Mouse (Mus musculus) adrenal gland, adult 8-10 months (tissue): ENCODE results near the gene Rnf150. TPM values are rescaled to one million over a fixed set of nuclear protein-coding genes. Genes with fewer than 3 reads are reported as not detected.

Source experiments
- DNase-seq: peaks from one replicate; pipeline ENCODE4 v3.0.0; 2022
- total RNA-seq, 4 experiments: library from RNA; stranded (reverse); gene quantifications; 2 replicates each; pipeline ENCODE4 v1.2.4; 2022

The Rnf150 gene
- total RNA-seq, 4 experiments from 2014 or later: 17.9 to 21.1 (median 18.8) TPM

DNA sequence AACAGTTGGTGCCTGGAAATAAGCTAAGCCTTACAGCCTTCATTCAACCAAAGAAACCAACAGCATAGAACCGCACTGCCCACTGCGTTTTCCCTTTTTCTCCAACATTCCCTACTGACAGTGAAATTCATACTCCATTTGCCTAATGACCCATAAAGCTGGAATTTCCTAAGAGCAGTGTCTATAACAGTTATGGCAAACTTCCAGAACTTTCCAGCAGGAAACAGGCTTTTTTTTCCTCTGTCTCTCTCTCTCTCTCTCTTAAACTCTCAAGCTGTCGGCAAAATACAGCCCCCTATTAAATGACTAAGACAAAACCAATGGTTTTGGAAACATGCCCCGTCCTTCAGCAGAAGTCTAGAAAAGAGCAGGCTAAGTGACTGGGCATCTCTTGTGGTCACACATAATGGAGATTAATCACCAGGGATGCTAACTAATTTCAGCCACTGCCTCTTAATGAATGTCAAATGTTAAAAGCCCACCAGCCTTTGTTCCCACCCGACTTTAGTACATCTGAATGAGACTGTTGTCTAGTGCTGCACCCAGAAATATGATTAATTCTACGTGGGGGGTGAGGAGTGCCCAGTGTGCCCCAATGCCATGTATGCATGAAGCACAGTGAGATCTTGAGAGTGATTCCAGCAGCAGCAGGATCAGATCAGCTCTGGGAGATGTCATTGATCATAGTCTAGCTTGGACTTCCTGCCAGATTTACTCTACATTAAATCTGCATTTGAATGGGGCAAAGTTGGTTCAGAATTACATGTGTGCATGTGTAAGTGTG is 80.3 kb downstream of the Rnf150 start:
- no peak for DNase-seq

DNA sequence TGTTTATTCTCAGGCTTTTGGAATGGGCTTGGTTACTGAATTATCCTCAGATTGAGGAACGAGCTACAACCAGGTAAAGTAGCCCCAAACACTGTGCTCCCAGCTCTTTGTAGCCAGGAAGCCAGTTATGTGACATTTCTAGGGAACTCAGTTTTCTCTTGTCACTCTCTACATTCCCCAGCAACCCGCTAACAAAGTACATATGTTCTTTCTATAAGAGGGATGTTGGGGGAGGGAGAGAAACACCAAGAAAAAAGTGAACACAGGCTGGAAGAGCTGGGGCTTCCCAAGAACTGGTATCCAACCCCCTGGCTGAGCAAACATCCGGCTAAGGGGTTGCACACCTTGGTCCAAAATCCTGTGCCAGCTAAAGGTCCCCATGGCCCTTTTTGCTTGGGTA is 82.7 kb downstream of the Rnf150 start:
- DNase-seq: no peak

DNA sequence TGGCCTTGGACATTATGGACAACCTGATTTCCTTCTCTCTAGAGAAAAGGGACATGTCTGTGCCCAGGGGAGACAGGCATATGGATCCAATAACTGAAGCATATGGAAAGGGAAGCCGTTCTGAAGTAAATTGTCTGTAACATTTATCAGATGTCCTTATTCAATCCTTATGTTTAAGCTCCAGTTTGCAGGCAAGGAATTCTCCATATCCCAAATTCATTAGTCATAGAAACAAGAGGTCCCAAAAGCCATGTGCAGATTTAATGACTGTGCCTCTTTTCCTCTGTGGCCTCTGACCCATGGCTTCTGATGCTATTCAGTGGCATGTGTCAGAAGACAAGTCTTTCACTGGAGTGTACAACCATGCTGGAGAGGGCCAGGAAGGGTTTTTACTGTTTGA is 83.5 kb downstream of the Rnf150 start:
- DNase-seq: no peak

DNA sequence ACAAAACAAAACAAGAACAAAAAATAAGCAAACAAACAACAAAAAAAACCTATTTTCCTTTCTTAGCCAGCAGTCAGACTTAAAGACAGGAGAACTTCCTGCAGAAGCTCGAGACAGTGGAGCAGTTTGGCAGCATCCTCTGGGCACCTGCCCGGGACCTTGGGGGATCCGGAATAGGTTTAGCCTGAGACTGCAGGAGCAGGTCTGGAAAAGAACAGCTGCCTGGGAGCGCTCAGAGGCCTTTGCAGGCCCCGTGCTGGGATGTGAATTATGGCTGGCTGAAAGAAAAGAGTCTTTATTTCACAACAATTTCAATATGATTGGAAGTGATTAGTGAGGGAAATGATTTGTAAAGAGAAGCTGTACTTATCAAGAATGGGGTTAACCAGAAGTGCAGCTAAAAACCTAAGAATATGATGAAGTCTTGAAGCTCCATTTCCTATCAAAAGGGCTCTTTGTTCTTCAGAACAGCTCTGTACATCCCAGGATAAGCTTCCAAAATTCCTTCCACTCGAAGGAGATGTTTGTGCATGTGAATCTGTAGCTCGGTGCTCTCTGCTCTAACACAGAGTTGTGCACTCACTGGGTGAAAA is 92.1 kb downstream of the Rnf150 start:
- DNase-seq: no peak

DNA sequence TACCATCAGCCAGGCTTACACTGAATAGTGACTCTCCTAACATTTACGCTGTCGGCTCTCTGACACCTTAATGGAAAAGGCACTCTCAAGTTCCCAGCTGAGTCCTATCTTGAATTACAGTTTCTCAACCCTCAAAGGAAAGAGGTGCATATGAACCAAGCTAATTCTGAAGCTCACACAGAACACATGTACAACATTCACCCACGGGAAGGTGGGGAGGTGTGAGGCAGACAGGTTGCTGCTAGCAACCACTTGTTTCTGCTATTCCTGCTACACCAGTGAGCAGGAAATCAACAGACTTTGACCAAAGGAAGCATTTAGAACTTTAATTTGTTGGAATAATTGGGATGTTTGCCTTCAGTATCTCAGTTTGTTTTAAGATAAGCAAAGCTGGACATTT is 96.3 kb downstream of the Rnf150 start:
- DNase-seq: no peak

DNA sequence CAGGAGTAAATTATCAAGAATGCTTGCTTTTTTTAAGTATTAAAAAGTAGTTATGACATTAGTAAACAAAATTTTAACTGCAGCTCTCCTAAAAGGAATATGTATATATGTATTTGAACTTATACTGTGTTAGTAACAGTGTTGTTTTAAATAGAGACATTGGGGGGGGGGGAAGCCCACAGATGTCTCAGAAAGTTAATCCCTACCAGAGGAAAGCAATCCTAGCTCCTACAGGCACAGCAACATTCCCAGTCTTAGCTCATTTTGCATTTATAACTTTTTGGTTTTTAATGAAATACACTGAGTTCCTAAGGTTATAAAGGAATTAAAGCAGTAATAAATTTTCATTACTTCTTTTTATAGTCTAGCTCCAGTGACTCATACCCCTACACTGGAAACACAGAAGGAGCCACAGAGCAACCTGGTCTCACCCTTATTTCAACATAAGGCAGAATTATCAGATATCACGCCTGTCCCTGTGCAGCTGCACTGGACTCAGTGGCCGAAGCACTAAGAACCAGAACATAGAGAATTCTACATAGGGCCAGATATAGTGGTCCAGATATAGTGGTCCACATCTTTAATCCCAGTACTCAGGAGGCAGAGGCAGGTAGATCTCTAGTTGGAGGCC is 96.9 kb downstream of the Rnf150 start:
- DNase-seq: no peak

DNA sequence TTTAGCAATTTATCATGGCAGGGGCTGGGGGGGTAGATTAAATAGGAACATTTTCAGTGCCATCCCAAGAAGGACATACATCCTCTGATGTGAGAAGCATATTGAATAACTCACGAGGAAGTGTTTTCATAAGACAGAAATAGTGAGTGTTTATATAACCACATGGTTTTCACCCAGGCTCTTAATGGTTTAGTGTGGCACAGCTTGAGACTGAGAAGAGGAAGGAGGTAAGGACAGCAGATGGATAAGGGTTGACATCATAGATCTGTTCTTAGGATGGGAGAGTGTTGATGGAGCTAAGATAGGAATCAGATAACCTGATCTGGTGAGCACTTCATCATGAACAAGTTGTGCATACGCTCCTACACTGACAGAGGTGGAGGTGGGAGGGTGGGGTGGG is 101.4 kb downstream of the Rnf150 start:
- DNase-seq: no peak

DNA sequence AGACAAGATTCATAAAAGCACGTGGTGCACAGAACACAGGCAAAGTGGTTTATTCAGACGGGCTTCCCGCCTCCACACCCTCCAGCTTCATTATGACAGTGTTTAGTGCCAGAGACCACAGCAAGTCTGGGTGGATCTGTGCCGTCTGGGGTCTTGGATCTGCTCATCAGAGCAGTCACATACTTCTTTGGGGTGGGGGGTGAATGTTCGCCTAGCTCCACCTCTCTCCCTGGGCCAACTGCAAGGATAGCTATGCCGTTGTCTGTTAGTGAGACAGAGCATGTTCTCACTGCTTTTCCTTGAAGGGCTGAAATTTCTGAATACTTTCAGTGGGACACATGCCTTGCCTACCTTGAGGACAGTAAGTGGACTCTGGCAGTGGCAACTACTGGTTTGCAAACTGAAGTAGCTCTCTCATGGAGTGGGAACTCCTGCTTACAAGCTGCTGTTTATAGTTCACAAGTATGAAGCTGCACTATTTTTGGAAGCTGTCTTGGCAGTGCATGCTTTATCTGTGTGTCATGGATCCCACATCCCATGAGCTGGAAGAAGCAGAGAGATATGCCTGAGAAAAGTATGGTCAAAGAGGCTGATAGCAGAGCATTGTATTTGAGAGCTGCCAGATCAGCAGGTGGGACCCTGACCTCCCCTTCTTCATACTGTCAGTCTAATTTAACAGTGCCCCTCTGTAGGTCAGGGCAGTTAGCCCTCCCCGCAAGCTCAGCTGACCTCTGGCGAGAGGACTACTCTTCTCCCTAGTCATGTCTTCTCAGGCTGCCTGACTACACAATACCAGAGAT is 104.9 kb downstream of the Rnf150 start:
- no peak for DNase-seq

DNA sequence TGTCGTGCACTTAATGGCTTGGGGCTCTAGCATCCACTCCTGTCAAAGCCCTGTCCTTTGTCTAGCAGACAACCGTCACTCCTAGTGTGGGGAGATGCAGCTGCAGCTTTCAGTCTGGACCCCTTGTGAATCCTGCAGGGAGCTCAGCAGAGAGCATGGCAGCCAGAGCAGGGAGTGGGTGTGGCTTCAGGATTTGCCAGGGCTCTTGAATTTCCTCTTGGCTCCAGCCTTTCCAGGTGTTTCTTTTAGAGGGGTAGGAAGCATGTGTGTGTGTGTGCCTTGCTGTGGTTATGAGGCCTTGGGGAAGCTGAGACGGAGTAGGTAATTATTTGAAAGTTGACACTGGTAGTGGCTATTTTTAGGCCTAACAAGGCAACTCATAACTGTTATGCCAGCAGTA is 106.8 kb downstream of the Rnf150 start:
- no peak for DNase-seq

DNA sequence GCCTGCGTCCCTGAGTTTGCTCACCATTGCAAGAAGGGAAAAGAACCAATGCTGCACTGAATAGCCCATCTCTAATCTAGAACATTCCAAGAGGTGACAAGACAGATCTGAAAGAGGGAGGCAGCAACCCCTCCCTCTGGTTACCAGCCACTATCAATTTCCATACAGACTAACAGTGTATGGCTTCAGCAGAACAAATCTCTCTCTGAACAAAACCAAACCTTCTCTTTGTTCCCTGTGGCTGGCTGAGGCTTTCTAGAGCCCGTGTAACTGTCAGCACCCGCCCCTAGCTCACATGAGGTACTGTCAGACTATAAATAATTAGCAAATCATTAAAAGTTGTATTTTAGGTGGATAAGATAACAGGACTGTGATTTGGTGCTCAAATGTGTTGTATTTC is 109.7 kb downstream of the Rnf150 start:
- no peak for DNase-seq

DNA sequence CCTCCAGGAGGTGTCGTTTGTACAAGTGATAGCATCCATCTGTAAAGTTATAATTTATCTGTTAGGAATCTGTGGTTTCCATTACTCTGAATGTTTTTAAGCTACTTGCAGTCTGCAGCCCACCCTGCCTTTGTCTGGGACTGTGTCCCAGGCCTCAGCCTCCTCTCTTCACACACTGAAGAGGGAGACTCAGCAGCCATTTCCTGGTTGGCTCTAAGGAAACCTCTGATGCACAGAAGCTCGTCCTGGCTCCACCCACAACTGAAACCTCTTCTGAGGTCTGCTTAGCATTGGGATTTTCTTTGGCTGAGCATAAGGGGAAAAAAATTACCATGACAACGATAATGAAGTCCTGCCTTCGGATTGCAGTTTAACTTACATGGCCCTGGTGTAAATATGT is 110.2 kb downstream of the Rnf150 start:
- DNase-seq: no peak

DNA sequence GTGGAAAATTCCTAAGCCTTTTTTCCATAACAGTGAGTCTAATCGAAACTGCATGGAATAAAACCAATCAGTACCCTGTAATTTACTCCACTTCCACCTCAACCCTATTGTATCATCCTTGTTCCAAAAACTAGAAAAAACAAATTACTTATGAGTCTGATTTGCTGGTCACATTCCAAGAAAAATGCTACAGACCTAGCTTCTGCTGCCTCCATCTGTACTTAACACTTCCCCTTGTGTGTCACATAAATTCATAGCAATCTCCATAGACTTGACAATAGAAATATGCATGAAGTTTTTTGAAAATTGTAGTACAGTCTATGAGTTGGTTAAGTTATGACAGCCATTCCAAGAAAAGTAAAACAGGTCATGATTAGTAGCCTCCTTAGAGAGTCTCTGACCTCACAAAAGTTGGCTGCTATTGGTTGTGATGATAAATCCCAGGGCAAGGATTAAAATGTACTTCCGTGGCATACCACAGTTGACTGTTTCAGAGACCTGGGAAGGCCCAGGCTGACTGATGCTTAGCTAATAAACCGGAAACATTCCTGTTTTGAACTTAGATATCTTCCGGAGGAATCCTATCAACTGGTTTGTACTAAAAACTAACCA is 118.2 kb downstream of the Rnf150 start:
- no peak for DNase-seq

DNA sequence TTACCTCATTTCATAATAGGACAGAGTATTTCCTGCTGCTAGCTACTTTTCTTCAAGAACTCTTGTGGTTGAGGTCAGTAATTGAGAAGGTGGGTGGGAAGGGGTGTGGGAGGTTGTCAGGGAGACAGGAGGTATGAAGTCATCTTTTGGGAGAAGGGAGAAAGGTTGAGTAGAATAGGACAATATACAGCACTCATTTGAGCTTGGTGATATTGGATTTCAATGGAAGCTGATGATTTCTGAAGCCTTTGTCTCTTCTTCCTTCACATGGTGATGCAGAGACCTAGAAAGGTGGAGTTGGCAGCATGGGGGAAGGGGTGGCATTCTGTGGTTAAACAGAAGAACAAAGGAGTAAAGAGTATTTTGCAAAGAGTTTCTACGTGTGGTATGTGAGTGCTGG is 119.7 kb downstream of the Rnf150 start:
- DNase-seq: no peak

DNA sequence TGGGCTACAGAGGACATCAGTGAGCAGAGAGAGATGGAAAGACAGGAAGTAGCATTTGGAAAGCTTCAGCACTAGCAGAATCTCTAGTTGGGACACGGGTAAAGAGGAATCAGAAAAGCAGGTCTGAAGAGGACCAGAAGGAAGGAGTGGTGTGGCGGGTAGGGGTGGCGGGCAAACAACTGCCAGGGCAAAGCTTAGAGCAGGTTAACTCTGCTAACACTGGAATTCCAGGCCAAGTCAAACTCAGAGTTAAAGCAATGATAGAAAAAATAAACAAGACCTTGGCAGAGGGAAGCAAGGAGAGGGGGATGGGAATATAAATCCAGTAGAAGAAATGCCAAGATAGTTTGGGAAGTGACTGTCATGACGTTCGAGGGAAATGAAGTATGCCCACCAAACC is 120.1 kb downstream of the Rnf150 start:
- DNase-seq: no peak

DNA sequence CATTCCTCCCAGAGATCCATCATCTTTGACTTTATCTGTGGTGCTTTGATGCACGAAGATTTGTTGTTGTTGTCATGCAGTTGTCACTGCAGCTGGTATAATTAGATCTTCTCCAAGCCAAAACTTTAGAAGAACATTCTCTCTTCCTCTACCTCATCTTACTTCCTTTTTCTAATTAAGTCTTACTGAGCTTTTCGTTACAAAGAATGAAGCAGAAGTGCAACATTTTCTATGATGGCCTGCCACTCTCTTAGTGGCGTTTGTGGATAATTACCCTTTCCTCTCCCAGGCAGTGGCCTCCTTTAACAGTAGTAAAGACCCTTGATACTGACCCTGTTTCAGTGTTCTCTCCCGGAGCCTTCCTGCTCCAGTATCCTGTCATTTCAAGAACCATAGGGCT is 128.9 kb downstream of the Rnf150 start:
- no peak for DNase-seq

DNA sequence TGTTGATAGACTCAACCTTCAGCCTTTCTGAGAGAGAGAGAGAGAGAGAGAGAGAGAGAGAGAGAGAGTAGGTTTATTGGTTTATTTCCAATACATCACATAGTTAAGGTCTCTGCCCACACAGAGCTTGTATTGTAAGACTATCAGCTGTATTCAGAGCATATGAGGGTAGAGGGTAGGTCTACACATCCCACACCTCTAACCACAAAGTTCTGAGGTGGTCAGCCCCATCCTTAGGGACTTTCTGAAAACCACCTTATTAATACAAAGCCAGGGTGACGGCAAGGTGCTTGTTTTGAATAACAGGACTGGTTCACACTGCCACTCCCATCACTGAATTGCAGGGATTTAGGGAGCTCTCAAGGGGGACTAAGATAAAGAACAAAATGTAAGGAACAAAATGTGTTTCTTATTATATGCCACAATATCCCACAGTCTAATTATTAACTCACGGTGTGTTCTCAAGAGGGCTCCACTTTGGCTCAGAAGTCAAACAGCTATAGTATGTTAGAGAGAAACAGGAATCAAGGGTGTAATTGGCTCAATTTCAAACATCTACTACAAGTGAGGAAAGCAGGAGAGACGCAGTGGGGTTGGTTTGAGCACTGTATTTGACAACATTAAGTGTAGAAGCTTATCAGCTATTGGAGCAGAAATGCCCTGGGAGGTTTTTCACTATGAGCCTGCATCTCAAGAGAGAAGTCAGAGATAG is 132.7 kb downstream of the Rnf150 start:
- DNase-seq: no peak

DNA sequence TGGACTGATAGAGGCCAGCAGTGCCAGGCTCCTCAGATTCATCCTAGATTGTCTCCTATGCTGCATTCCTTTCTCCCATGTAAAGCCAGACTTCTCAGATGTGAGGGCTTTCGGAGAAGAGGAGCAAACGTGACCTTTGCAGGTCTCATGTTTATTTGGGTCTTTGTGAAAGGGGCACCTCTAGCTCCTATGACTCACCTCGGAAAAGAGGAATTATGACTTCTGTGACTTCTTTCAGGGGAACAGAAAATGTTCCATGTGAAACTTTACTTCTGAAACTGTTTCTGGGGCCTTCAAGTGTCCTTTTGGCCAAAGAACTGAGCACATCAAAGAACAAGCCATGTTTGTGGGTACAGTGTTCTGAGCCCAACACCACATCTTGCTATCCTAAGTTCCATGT is 133.7 kb downstream of the Rnf150 start:
- no peak for DNase-seq

DNA sequence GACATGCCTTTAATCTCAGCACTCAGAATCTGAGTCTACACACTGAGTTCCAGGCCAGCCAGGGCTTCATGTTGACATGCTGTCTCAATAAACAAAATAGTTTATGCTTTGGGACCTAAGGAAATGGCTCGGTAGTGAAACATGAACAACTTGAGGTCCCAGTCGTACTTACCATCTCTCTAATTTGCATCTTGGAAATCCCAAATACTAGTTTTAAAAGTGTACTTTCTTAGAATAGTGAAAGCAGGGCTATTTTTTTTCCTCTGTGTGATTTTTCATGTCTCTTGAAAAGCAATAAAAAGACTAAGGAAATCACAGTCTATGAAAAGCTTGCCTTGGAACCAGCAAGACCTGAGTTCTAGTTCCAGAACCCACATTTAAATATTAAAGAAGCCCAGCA is 135.6 kb downstream of the Rnf150 start:
- DNase-seq: no peak

DNA sequence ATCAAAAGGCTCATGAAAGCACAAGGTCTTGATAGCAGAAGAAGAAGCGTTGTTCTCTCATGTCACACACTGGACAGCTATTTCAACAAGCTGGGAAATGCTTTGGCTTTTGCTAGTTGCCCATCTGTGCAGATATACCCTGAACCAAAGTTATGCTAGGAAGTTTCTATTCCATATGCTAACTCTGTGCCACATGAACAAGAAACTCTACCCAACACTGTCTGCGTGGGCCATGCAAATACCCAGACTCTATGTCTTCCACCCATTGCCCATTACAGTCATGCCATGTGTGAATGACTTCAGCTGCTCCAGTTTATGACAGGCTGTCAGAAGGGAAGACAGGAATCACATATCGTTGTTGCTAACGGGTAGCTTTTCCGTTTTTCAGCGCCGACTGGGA is 140.0 kb downstream of the Rnf150 start:
- DNase-seq: no peak

DNA sequence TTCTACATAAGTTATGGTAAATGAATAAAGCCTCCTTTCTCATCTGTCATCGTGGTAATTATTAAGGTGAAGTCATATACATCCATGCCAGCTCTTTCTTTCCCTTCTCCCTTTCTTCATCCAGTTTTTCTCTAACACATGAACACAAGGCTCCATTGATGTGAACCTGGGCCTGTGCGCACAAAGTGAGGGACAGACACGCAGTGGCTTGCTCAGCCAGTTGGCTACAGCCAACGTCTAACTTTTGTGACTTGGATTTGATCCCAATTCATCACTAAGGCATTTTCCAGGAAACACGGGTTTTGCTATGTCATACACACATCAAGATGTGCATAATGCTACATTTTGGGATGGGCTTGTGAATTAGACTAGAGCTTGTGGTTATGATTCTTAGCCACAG is 146.3 kb downstream of the Rnf150 start:
- DNase-seq: no peak

DNA sequence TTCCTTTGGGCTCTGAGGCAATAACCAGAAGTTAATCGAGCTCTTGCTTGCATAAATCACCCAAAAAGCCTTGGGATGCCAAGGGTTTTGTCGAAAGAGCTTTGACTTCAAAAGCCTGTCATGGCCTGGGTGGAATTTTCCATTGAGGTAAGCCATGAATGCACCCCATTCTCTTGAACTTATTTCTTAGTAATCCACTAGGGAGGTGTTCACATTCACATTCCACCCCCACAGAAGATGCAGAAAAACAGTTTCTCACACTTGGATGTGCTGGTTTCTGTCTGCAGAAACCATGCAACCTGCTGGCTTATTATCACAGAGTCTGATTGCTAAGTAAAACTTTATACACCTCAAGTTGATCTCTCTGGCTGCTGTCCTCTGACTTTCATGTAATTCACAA is 148.1 kb downstream of the Rnf150 start:
- peak; percentile 86 for DNase-seq

DNA sequence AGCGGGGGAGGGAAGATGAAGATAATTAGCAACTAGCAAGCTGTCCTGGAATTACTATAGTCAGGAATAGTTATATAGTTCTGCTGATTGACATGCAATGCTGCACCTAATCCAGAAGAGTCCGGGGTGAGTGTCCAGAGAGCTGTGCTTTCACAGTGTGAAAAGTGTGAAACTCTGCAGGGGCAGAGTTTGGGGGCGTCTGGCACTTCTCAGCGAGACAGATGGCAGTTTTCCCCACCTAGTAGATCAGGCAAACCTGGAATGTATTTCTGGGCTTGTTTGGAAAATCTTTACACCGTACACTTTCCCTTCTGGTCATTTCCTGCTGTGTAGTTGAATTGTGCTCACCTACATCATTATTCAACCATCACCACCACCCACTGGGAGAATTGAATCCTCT is 148.6 kb downstream of the Rnf150 start:
- DNase-seq: no peak
